Mouse (Mus musculus): Measurements from ENCODE around the gene Wdr11. TPM values are rescaled to one million over a fixed set of nuclear protein-coding genes. Genes with fewer than 3 reads are reported as not detected.

The Wdr11 gene
- 42.2 and 47.2 TPM in 2 replicates for polyA plus RNA-seq (2016; fragmentation: Nextera tagmentation; extraction: Ambion mirVana)

GRCm38 (mm10) chr7:129591371-129592131 is at the start of gene Wdr11:
Gene Wdr11 (plus strand): TSS chr7:129591863.
- peaks cover 11% of the 10 kb centered on the region for H3K4me1 ChIP-seq
- H3K4me3 ChIP-seq = peak within 1 kb of the TSS; percentile 77
- DNase-seq (ENCODE audit: low spot score) = peak; percentile 84
- peak within 1 kb of the TSS; percentile 95 for H3K27ac ChIP-seq (replicated peaks)
- no peaks in the 10 kb centered on the region for H3K9me3 ChIP-seq
- WGBS = 4% methylated on average over 37 of the region's 37 CpGs
- H3K36me3 ChIP-seq (replicated peaks) = peaks cover 11% of the 10 kb centered on the region; the same call in 1 of the 2 replicates
- no peaks in the 10 kb centered on the region for H3K27me3 ChIP-seq (replicated peaks; ENCODE audit: low read depth, poor library complexity, severe bottlenecking)

DNA sequence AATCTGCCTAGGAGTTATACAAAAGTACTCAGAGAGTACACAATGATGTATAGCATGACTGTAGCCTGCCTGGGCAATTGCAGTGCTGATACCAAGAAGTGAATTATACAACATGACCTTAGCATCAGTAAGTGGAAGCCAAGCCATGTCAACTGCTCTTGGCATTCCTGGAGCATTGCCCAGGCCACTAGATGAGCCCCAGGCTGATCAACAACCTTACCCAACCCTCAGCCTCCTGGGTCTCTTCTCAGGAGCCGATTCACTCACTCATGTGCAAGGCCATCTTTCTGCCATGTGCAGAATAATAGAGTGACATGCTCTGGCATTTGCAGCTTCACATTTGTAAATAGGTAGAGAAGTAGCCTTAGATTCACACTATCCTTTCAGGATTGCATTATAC is 24.1 kb upstream of the Wdr11 start:
- no peaks in the 10 kb centered on the region for H3K36me3 ChIP-seq (replicated peaks)
- no peaks in the 10 kb centered on the region for H3K27me3 ChIP-seq (replicated peaks; ENCODE audit: low read depth, poor library complexity, severe bottlenecking)
- H3K9me3 ChIP-seq = no peaks in the 10 kb centered on the region
- WGBS = 84% methylated on average over 1 of the region's 1 CpGs
- DNase-seq (ENCODE audit: low spot score) = no peak
- H3K4me1 ChIP-seq = peaks cover 6% of the 10 kb centered on the region; the same call in 1 of the 2 replicates
- no peak overlapping the region for H3K27ac ChIP-seq (replicated peaks)
- no peak overlapping the region for H3K4me3 ChIP-seq

DNA sequence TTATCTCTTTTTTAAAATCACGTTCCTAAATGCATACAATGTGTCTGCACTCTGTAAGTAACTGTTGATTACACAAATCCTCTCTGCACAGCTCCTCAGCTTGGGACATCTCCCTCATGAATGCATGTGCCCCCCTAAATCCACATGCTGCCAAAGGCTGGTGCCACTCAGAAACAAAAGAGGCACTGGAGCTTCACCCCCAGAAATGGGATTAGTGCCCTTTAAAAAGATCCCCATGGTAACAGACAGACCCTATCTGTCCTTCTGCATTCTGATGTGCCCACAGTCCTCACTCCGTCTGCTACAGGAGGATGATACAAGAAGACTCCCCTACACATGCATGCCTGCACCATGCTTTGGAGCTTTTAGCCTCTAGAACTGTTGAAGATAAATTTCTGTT is 23.3 kb upstream of the Wdr11 start:
- no peaks in the 10 kb centered on the region for H3K27me3 ChIP-seq (replicated peaks; ENCODE audit: low read depth, poor library complexity, severe bottlenecking)
- no peaks in the 10 kb centered on the region for H3K9me3 ChIP-seq
- H3K27ac ChIP-seq (replicated peaks) = no peak overlapping the region
- H3K36me3 ChIP-seq (replicated peaks) = no peaks in the 10 kb centered on the region
- no peak for DNase-seq (ENCODE audit: low spot score)
- peaks cover 6% of the 10 kb centered on the region; the same call in 1 of the 2 replicates for H3K4me1 ChIP-seq
- 50% methylated on average over 2 of the region's 2 CpGs for WGBS
- no peak overlapping the region for H3K4me3 ChIP-seq

DNA sequence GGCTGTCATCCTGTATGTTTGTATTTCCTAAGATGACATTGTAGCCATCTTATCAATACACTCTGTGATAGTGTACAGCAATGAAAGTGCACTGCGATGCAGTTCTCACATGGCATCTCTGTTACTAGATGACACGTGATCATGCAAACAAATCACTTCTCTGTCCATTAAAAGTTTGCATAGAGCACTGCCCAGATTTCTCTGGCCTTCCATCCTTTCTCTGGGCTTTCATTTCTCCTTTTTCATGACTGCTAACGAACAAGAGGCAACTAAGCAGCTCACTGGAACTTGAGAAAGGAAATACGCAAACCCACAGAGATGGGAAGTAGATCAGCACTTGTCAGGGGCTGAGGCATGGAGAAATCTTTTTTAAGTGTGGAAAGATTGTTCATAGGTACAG is 17.2 kb upstream of the Wdr11 start:
- Histone ChIP-seq H3K36me3 (replicated peaks) (no peaks in the 10 kb centered on the region), H3K27ac (replicated peaks) (no peak overlapping the region), H3K9me3 (no peaks in the 10 kb centered on the region), H3K4me3 (no peak overlapping the region), H3K4me1 (no peaks in the 10 kb centered on the region), H3K27me3 (replicated peaks; ENCODE audit: low read depth, poor library complexity, severe bottlenecking) (no peaks in the 10 kb centered on the region)
- whole genome bisulfite sequencing = 75% methylated on average over 4 of the region's 4 CpGs
- no peak for DNase-seq (ENCODE audit: low spot score)

GRCm38 (mm10) chr7:129575110-129575784 is 16.4 kb upstream of the Wdr11 start:
- no peaks in the 10 kb centered on the region for H3K4me1 ChIP-seq
- 29% methylated on average over 7 of the region's 7 CpGs for WGBS
- no peaks in the 10 kb centered on the region for H3K27me3 ChIP-seq (replicated peaks; ENCODE audit: low read depth, poor library complexity, severe bottlenecking)
- no peak overlapping the region for H3K27ac ChIP-seq (replicated peaks)
- no peak overlapping the region for H3K4me3 ChIP-seq
- H3K36me3 ChIP-seq (replicated peaks) = no peaks in the 10 kb centered on the region
- no peak for DNase-seq (ENCODE audit: low spot score)
- H3K9me3 ChIP-seq = no peaks in the 10 kb centered on the region

GRCm38 (mm10) chr7:129592132-129592745 is 576 bp downstream of the Wdr11 start:
- Histone ChIP-seq H3K27me3 (replicated peaks; ENCODE audit: low read depth, poor library complexity, severe bottlenecking) (no peaks in the 10 kb centered on the region), H3K9me3 (no peaks in the 10 kb centered on the region), H3K4me1 (peaks cover 11% of the 10 kb centered on the region), H3K36me3 (replicated peaks) (peaks cover 18% of the 10 kb centered on the region), H3K27ac (replicated peaks) (peak overlapping the region; percentile 95), H3K4me3 (peak overlapping the region; percentile 77)
- 3% methylated on average over 13 of the region's 13 CpGs for WGBS
- no peak for DNase-seq (ENCODE audit: low spot score)

DNA sequence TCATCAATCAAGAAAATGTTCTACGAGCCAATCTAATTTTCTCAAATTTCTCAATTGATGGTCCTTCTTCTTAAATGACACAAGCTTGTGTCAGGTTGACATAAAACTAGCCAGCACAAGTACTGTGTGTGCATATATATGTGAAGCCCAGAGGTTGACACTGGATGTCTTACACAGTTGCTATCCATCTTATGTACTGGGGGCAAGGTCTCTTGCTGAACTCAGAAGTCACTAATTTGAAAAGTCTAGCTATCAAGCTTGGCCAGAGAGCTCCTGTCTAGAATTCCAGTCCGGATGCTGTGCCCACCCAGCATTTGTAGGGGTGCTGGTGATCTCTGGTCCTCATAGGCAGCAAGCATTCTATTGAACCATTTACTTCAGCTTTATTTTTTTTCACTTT is 5.5 kb downstream of the Wdr11 start:
- H3K36me3 ChIP-seq (replicated peaks) = peaks cover 52% of the 10 kb centered on the region
- H3K4me3 ChIP-seq = no peak overlapping the region
- H3K4me1 ChIP-seq = 0 out of 2 replicates have a peak, but pooled peaks cover 6% of the 10 kb centered on the region
- 91% methylated on average over 2 of the region's 2 CpGs for WGBS
- H3K9me3 ChIP-seq = no peaks in the 10 kb centered on the region
- H3K27ac ChIP-seq (replicated peaks) = no peak overlapping the region
- DNase-seq (ENCODE audit: low spot score) = no peak
- H3K27me3 ChIP-seq (replicated peaks; ENCODE audit: low read depth, poor library complexity, severe bottlenecking) = no peaks in the 10 kb centered on the region

GRCm38 (mm10) chr7:129606291-129606690 is 14.6 kb downstream of the Wdr11 start:
- H3K4me1 ChIP-seq = no peaks in the 10 kb centered on the region
- peaks cover 94% of the 10 kb centered on the region for H3K36me3 ChIP-seq (replicated peaks)
- 95% methylated on average over 8 of the region's 8 CpGs for WGBS

GRCm38 (mm10) chr7:129621141-129621540 is 29.5 kb downstream of the Wdr11 start:
- Histone ChIP-seq H3K36me3 (replicated peaks) (peaks cover 86% of the 10 kb centered on the region), H3K9me3 (no peaks in the 10 kb centered on the region)
- 93% methylated on average over 5 of the region's 5 CpGs for WGBS

More at GRCm38 (mm10) chr7:129606291-129606690, 14.6 kb downstream of the Wdr11 start:
- Histone ChIP-seq H3K27me3 (replicated peaks; ENCODE audit: low read depth, poor library complexity, severe bottlenecking) (no peaks in the 10 kb centered on the region), H3K4me3 (no peak overlapping the region), H3K9me3 (no peaks in the 10 kb centered on the region), H3K27ac (replicated peaks) (no peak overlapping the region)
- DNase-seq (ENCODE audit: low spot score) = no peak

GRCm38 (mm10) chr7:129630351-129630750 is 38.7 kb downstream of the Wdr11 start:
- Histone ChIP-seq H3K4me3 (no peak overlapping the region), H3K9me3 (no peaks in the 10 kb centered on the region), H3K36me3 (replicated peaks) (peaks cover 99% of the 10 kb centered on the region), H3K27me3 (replicated peaks; ENCODE audit: low read depth, poor library complexity, severe bottlenecking) (no peaks in the 10 kb centered on the region), H3K4me1 (no peaks in the 10 kb centered on the region), H3K27ac (replicated peaks) (no peak overlapping the region)
- WGBS = 92% methylated on average over 7 of the region's 7 CpGs
- DNase-seq (ENCODE audit: low spot score) = no peak

More at GRCm38 (mm10) chr7:129621141-129621540, 29.5 kb downstream of the Wdr11 start:
- Histone ChIP-seq H3K27me3 (replicated peaks; ENCODE audit: low read depth, poor library complexity, severe bottlenecking) (no peaks in the 10 kb centered on the region), H3K27ac (replicated peaks) (no peak overlapping the region), H3K4me3 (no peak overlapping the region), H3K4me1 (no peaks in the 10 kb centered on the region)
- DNase-seq (ENCODE audit: low spot score) = no peak

DNA sequence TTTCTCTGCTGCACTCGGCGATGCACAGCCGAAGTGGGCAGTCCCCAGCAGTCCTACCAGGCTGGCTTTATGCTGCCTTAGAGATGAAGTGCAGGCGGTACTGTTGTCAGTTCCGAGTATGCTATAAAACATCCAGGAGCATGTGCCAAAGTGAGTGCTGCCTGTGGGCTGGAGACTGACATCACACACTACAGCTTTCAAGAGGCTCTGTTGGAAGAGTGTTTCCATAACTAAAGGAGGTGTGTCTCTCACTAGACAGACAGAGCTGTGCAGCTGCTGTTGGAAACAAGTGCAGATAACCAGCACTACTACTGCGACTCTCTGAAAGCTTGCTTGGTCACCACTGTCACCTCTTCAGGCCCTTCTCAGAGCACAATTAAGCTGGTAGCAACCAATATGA is 39.8 kb downstream of the Wdr11 start:
- 0 out of 2 replicates have a peak, but pooled peaks cover under 1% of the 10 kb centered on the region for H3K4me1 ChIP-seq
- no peak overlapping the region for H3K4me3 ChIP-seq
- DNase-seq (ENCODE audit: low spot score) = no peak
- H3K36me3 ChIP-seq (replicated peaks) = peaks cover 98% of the 10 kb centered on the region
- no peaks in the 10 kb centered on the region for H3K9me3 ChIP-seq
- no peaks in the 10 kb centered on the region for H3K27me3 ChIP-seq (replicated peaks; ENCODE audit: low read depth, poor library complexity, severe bottlenecking)
- 96% methylated on average over 6 of the region's 6 CpGs for WGBS
- H3K27ac ChIP-seq (replicated peaks) = no peak overlapping the region

DNA sequence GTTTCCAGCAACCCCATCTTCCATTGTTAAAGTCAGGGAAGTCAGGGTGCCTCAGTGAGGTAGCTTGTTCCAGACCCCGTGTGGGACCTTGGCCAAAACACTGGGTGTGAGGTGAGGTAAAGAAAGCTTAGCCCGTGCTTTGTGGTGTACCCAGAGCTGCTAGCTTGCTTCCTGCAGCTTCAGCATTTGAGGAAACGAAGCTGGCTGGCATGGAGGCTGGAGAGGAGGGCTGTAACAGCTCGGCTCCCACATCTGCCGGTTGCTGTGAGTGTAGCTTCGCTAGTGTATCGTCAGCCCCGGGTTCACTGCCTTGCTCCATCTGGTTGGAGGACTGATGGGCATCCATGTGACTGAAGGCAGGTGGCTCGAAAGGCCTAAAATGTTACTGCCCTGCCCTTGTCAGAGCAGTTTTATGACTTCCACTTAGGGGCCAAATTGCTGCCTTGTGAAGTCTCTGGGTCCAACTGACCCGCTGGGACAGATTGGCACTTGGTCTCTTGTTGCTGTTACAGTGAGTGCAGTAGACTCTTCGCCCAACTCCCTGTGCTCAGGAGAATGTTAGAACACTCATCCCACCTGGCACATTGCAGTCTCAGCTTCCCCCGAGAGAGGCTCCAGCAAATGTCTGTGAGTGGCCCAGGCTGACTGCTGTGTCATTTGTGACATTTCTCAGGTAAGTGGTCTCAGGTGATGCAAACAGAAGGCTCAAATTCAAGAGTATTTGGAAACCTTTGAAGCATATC is 44.4 kb downstream of the Wdr11 start:
- no peak overlapping the region for H3K4me3 ChIP-seq
- peaks cover 58% of the 10 kb centered on the region for H3K36me3 ChIP-seq (replicated peaks)
- H3K4me1 ChIP-seq = peaks cover 19% of the 10 kb centered on the region
- WGBS = 92% methylated on average over 12 of the region's 12 CpGs
- no peak for DNase-seq (ENCODE audit: low spot score)
- no peaks in the 10 kb centered on the region for H3K9me3 ChIP-seq
- no peaks in the 10 kb centered on the region for H3K27me3 ChIP-seq (replicated peaks; ENCODE audit: low read depth, poor library complexity, severe bottlenecking)
- H3K27ac ChIP-seq (replicated peaks) = no peak overlapping the region

Measured in embryonic facial prominence, embryonic 10.5 days (tissue).